In genomic region chr2:18821451-18822379, GRCm38 (mm10) we compare ENCODE assay signal across 8 mouse cellular contexts.
DNase-seq lines count a peak whose midpoint lies in the region; ATAC-seq and TF ChIP-seq lines count a peak whose summit lies in the region.

No protein-coding gene starts in this region.

- no peaks in the 10 kb centered on the region for H3K27me3 ChIP-seq in kidney, adult 2 months (replicated peaks; ENCODE audit: control insufficient read depth, insufficient read depth, low read length)
- H3K27me3 ChIP-seq in lung, embryonic 16.5 days (ENCODE audit: control insufficient read depth, insufficient read depth, low read depth, low read length): peaks cover 4% of the 10 kb centered on the region; the same call in 1 of the 2 replicates

- H3K36me3 ChIP-seq in kidney, adult 2 months (ENCODE audit: control insufficient read depth, insufficient read depth, low read length): no peaks in the 10 kb centered on the region
- no peaks in the 10 kb centered on the region for H3K36me3 ChIP-seq in lung, embryonic 16.5 days (ENCODE audit: control insufficient read depth, insufficient read depth, low read length)

- peak overlapping the region; percentile 49 for H3K4me2 ChIP-seq in lung, embryonic 16.5 days (ENCODE audit: low read depth, low read length)

- no peak for TF ChIP-seq POLR2A in kidney, adult 2 months (IDR thresholded peaks at IDR 0.05; ENCODE audit: low read depth, low read length)

- peak; percentile 59 for DNase-seq in NIH3T3 (ENCODE audit: low read depth)
- peak; percentile 40 for DNase-seq in embryo, embryonic 9.5 days (ENCODE audit: extremely low spot score)
- DNase-seq in heart, adult 8-10 months (ENCODE audit: low spot score): peak; percentile 84
- peak; percentile 79 for DNase-seq in kidney, adult 2 months
- DNase-seq in cerebellum, adult 8-10 months: no peak
- DNase-seq in layer of hippocampus, adult 9-11 months: no peak

- ATAC-seq in lung, embryonic 16.5 days (ENCODE audit: low read depth): peak; percentile 62
- ATAC-seq in neutrophil, adult 5-6 weeks (ENCODE audit: extremely low read depth, insufficient number of reproducible peaks, low FRiP score, poor library complexity, severe bottlenecking): peak; percentile 89

- WGBS in kidney, adult 2 months: 23% methylated on average over 18 of the region's 18 CpGs
- WGBS in lung, embryonic 16.5 days: 44% methylated on average over 18 of the region's 18 CpGs

- H3K9me3 ChIP-seq in lung, embryonic 16.5 days (ENCODE audit: control insufficient read depth, low read length): no peaks in the 10 kb centered on the region

- peak overlapping the region; percentile 68 for H3K27ac ChIP-seq in kidney, adult 2 months (ENCODE audit: insufficient read depth, low read depth, low read length)
- no peak overlapping the region; the same call in 1 of the 2 replicates for H3K27ac ChIP-seq in lung, embryonic 16.5 days (ENCODE audit: low read length)

- no peak for TF ChIP-seq CTCF in kidney, adult 2 months (conservative IDR thresholded peaks at IDR 0.05; ENCODE audit: insufficient read depth, insufficient read length, low read depth, low read length)

- peak overlapping the region; percentile 62 for H3K4me3 ChIP-seq in kidney, adult 2 months (ENCODE audit: insufficient read depth, low read depth, low read length)
- peak overlapping the region; percentile 37 for H3K4me3 ChIP-seq in lung, embryonic 16.5 days (ENCODE audit: low read length)

- H3K4me1 ChIP-seq in kidney, adult 2 months (ENCODE audit: control insufficient read depth, insufficient read depth, low read length): peaks cover 4% of the 10 kb centered on the region; the same call in 1 of the 2 replicates
- peaks cover 11% of the 10 kb centered on the region; the same call in 1 of the 2 replicates for H3K4me1 ChIP-seq in lung, embryonic 16.5 days (replicated peaks; ENCODE audit: control insufficient read depth, insufficient read depth, low read length)

- peak overlapping the region; percentile 54 for H3K9ac ChIP-seq in lung, embryonic 16.5 days (ENCODE audit: low read length)

Comparison
In these comparisons a context has a peak if more than half of its experiments do, and no peak if none do; other contexts are left out.
1. DNase-seq: peak in NIH3T3 (single experiment), embryo, embryonic 9.5 days (single experiment), heart, adult 8-10 months (single experiment) and kidney, adult 2 months (single experiment); none in cerebellum, adult 8-10 months (single experiment) and layer of hippocampus, adult 9-11 months (single experiment).